Mouse (Mus musculus) lung, embryonic 16.5 days (tissue): ENCODE data around the gene Tmem125. TPM values are rescaled to one million over a fixed set of nuclear protein-coding genes. Genes with fewer than 3 reads are reported as not detected.

Source experiments
- ATAC-seq: fragments of 200-750 bp; cut with Nextera tagmentation; 2 replicates; pipeline ENCODE4 v1.8.0; 2017; ENCODE audit warnings: low read depth, mild to moderate bottlenecking, moderate library complexity
- H3K27ac ChIP-seq: fragments of 300-500 bp; sonication (generic); 2 replicates; pipeline ENCODE4 v1.5.1; 2014; ENCODE audit warnings: mild to moderate bottlenecking, control low read depth, low read length
- H3K27me3 ChIP-seq: fragments of 300-500 bp; sonication (generic); 2 replicates; pipeline ENCODE4 v1.6.1; 2014; ENCODE audit warnings: low read depth, low read length, mixed read lengths; ENCODE audit not compliant: control insufficient read depth, insufficient read depth
- H3K36me3 ChIP-seq: fragments of 300-500 bp; sonication (generic); 2 replicates; pipeline ENCODE4 v1.6.1; 2014; ENCODE audit warnings: low read length; ENCODE audit not compliant: control insufficient read depth, insufficient read depth
- H3K4me1 ChIP-seq: fragments of 300-500 bp; sonication (generic); replicated peaks from 2 replicates; pipeline ENCODE4 v1.6.1; 2014; ENCODE audit warnings: low read length, mixed read lengths; ENCODE audit not compliant: control insufficient read depth, insufficient read depth
- H3K4me2 ChIP-seq: fragments of 300-500 bp; sonication (generic); 2 replicates; pipeline ENCODE4 v1.6.1; 2014; ENCODE audit warnings: low read depth, low read length, control low read depth
- H3K4me3 ChIP-seq: fragments of 300-500 bp; sonication (generic); 2 replicates; pipeline ENCODE4 v1.5.1; 2014; ENCODE audit warnings: mild to moderate bottlenecking, low read length, control low read depth
- H3K9ac ChIP-seq: fragments of 300-500 bp; sonication (generic); 2 replicates; pipeline ENCODE4 v1.6.1; 2014; ENCODE audit warnings: low read length, control low read depth
- H3K9me3 ChIP-seq: fragments of 300-500 bp; sonication (generic); 2 replicates; pipeline ENCODE4 v1.6.1; 2016; ENCODE audit warnings: low read length; ENCODE audit not compliant: control insufficient read depth
- WGBS: fragments of 180-500 bp; shearing (Covaris S2); extraction: QIAGEN DNeasy Blood & Tissue Kit; methylation state at CpG from one replicate; pipeline ENCODE4 v1.1.7; 2014; 5-methylcytosine and 5-hydroxymethylcytosine counted together
- polyA plus RNA-seq: library from polyadenylated mRNA; unstranded; fragments of >200 nt; fragmentation: Nextera tagmentation; extraction: Ambion mirVana; gene quantifications from 2 replicates; pipeline ENCODE4 v1.2.1, GENCODE M21; 2015

Gene Tmem125
- polyA plus RNA-seq, result 8.0 and 8.4 TPM in 2 replicates

DNA sequence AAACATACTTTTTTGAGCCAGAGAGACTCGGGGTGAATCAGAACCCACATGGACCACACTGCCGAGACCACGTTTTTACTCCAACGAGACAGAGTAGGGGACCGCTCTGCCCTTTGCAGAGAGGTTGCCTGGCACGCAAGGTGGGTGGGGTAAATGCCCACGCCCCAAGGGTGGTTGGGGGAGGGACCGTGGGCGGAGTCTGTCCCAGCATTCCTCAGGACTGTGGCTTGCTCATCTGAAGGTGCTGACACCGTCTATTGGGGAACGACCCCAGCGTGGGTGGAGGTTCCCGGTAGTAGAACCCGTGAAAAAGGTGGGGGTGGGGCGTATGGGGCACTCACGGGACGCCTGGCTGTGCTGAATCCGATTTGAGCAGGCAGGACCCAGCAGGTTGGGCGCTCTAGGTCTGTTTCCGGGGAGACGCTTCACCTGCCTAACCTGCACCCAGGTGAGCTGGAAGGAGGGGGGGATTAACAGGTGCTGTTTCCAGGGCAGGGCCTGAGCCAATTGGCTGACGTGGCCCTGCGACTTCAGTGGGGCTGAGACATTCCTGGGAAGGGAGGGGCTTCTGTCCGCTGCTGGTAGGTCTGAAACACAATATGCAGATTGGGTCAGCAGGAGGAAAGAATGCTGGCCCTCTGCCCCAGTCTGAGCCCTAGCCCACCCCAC, at the start of gene Tmem125:
Tmem125 (minus strand) TSS at position 453 of the 669 bp plus-strand sequence.
- under 1% methylated on average over 24 of the region's 24 CpGs for WGBS
- peak; percentile 93 for ATAC-seq
- Histone ChIP-seq H3K27me3 (no peaks in the 10 kb centered on the region), H3K4me1 (0 out of 2 replicates have a peak, but pooled peaks cover 2% of the 10 kb centered on the region), H3K4me2 (peak within 1 kb of the TSS; percentile 60), H3K27ac (peak within 1 kb of the TSS; percentile 92), H3K9ac (peak within 1 kb of the TSS; percentile 50), H3K4me3 (peak within 1 kb of the TSS; percentile 45), H3K9me3 (no peaks in the 10 kb centered on the region), H3K36me3 (no peaks in the 10 kb centered on the region)

- H3K36me3 ChIP-seq, result no peaks in the 10 kb centered on the region
- WGBS, result 9% methylated on average over 7 of the region's 7 CpGs
- no peak overlapping the region for H3K9ac ChIP-seq
- H3K4me2 ChIP-seq, result no peak overlapping the region
- H3K4me1 ChIP-seq, result peaks cover 4% of the 10 kb centered on the region; the same call in 1 of the 2 replicates
- H3K9me3 ChIP-seq, result no peaks in the 10 kb centered on the region
- no peak for ATAC-seq
- H3K27ac ChIP-seq, result no peak overlapping the region
- H3K4me3 ChIP-seq, result no peak overlapping the region
- no peaks in the 10 kb centered on the region for H3K27me3 ChIP-seq
Measured at GRCm38 (mm10) chr4:118589733-118590130, 45.9 kb upstream of the Tmem125 start.

- Histone ChIP-seq H3K4me2 (no peak overlapping the region), H3K27me3 (no peaks in the 10 kb centered on the region), H3K4me3 (no peak overlapping the region), H3K27ac (no peak overlapping the region), H3K36me3 (no peaks in the 10 kb centered on the region), H3K9me3 (no peaks in the 10 kb centered on the region), H3K4me1 (peaks cover 4% of the 10 kb centered on the region; the same call in 1 of the 2 replicates), H3K9ac (no peak overlapping the region)
- ATAC-seq, result no peak
- WGBS, result 68% methylated on average over 12 of the region's 12 CpGs
Measured at GRCm38 (mm10) chr4:118589053-118589732, 45.3 kb upstream of the Tmem125 start.

- 94% methylated on average over 8 of the region's 8 CpGs for WGBS
- H3K9ac ChIP-seq, result no peak overlapping the region
- H3K9me3 ChIP-seq, result no peaks in the 10 kb centered on the region
- no peaks in the 10 kb centered on the region for H3K27me3 ChIP-seq
- H3K4me3 ChIP-seq, result no peak overlapping the region
- H3K27ac ChIP-seq, result no peak overlapping the region
- no peak for ATAC-seq
- no peaks in the 10 kb centered on the region for H3K36me3 ChIP-seq
- no peak overlapping the region for H3K4me2 ChIP-seq
- peaks cover 3% of the 10 kb centered on the region; the same call in 1 of the 2 replicates for H3K4me1 ChIP-seq
Measured at GRCm38 (mm10) chr4:118582629-118583028, 38.8 kb upstream of the Tmem125 start.

DNA sequence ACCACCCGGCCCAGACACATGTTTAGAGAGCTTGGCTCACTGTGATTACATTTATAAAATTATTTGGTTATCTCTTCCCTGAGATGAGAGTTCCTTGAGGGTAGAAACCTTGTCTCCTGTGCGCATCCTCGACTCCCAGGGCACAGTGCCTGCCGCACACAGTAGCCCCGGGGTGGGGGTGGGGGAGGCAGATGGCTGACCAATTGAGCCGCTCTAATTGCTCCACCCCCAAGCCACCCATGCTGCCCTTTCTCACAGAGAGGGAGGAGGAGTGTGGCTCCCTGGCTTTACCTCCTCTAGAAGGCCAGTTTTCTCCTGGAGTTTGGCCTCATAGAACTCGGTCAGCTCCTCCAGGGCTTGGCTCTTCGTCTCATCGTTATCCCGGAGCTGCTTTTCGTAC, 37.7 kb upstream of the Tmem125 start:
- H3K4me2 ChIP-seq, result no peak overlapping the region
- no peak overlapping the region for H3K9ac ChIP-seq
- H3K4me3 ChIP-seq, result no peak overlapping the region
- H3K27me3 ChIP-seq, result no peaks in the 10 kb centered on the region
- no peaks in the 10 kb centered on the region for H3K4me1 ChIP-seq
- 47% methylated on average over 11 of the region's 11 CpGs for WGBS
- no peak overlapping the region for H3K27ac ChIP-seq
- H3K9me3 ChIP-seq, result no peaks in the 10 kb centered on the region
- no peaks in the 10 kb centered on the region for H3K36me3 ChIP-seq
- no peak for ATAC-seq

GRCm38 (mm10) chr4:118579313-118579712, 35.5 kb upstream of the Tmem125 start:
- H3K36me3 ChIP-seq, result no peaks in the 10 kb centered on the region
- H3K4me1 ChIP-seq, result no peaks in the 10 kb centered on the region
- no peaks in the 10 kb centered on the region for H3K9me3 ChIP-seq
- no peak for ATAC-seq
- 44% methylated on average over 13 of the region's 13 CpGs for WGBS
- no peak overlapping the region for H3K4me3 ChIP-seq
- no peaks in the 10 kb centered on the region for H3K27me3 ChIP-seq
- H3K4me2 ChIP-seq, result no peak overlapping the region
- no peak overlapping the region for H3K27ac ChIP-seq
- no peak overlapping the region for H3K9ac ChIP-seq

GRCm38 (mm10) chr4:118576097-118576496, 32.3 kb upstream of the Tmem125 start:
- ATAC-seq, result no peak

GRCm38 (mm10) chr4:118571441-118571840, 27.6 kb upstream of the Tmem125 start:
- Histone ChIP-seq H3K27ac (no peak overlapping the region), H3K4me2 (no peak overlapping the region), H3K4me3 (no peak overlapping the region), H3K9me3 (no peaks in the 10 kb centered on the region), H3K27me3 (no peaks in the 10 kb centered on the region), H3K4me1 (no peaks in the 10 kb centered on the region), H3K9ac (no peak overlapping the region), H3K36me3 (no peaks in the 10 kb centered on the region)
- ATAC-seq, result no peak
- WGBS, result 75% methylated on average over 15 of the region's 15 CpGs

More at GRCm38 (mm10) chr4:118576097-118576496, 32.3 kb upstream of the Tmem125 start:
- no peaks in the 10 kb centered on the region for H3K27me3 ChIP-seq
- H3K27ac ChIP-seq, result no peak overlapping the region
- H3K4me3 ChIP-seq, result no peak overlapping the region
- no peaks in the 10 kb centered on the region for H3K4me1 ChIP-seq
- no peaks in the 10 kb centered on the region for H3K9me3 ChIP-seq
- no peaks in the 10 kb centered on the region for H3K36me3 ChIP-seq
- no peak overlapping the region for H3K9ac ChIP-seq
- no peak overlapping the region for H3K4me2 ChIP-seq
- 2% methylated on average over 6 of the region's 6 CpGs for WGBS

GRCm38 (mm10) chr4:118569320-118569719, 25.5 kb upstream of the Tmem125 start:
- H3K4me3 ChIP-seq, result no peak overlapping the region
- ATAC-seq, result 0 out of 2 replicates have a peak, but pooled peaks have one; percentile 31
- H3K4me2 ChIP-seq, result no peak overlapping the region
- H3K27ac ChIP-seq, result no peak overlapping the region
- no peaks in the 10 kb centered on the region for H3K27me3 ChIP-seq
- no peaks in the 10 kb centered on the region for H3K4me1 ChIP-seq
- 62% methylated on average over 23 of the region's 23 CpGs for WGBS
- no peaks in the 10 kb centered on the region for H3K9me3 ChIP-seq
- no peak overlapping the region for H3K9ac ChIP-seq
- H3K36me3 ChIP-seq, result no peaks in the 10 kb centered on the region
